Mouse (Mus musculus) myocyte (in vitro differentiated cells): ENCODE measurements around the gene Gmpr2. TPM values are rescaled to one million over a fixed set of nuclear protein-coding genes. Genes with fewer than 3 reads are reported as not detected.

Experiments
- H3K27me3 ChIP-seq: one replicate; pipeline ENCODE4 v1.6.1; 2011; ENCODE audit not compliant: control insufficient read depth, insufficient read depth, insufficient read length
- H3K36me3 ChIP-seq: one replicate; pipeline ENCODE4 v1.6.1; 2011; ENCODE audit not compliant: control insufficient read depth, insufficient read depth
- H3K4me2 ChIP-seq: one replicate; pipeline ENCODE4 v1.6.1; 2011; ENCODE audit warnings: low read depth, control low read depth
- H3K4me3 ChIP-seq: one replicate; pipeline ENCODE4 v1.5.1; 2011; ENCODE audit warnings: mild to moderate bottlenecking, control low read depth, moderate library complexity
- H3K79me2 ChIP-seq: one replicate; pipeline ENCODE4 v1.6.1; 2011; ENCODE audit not compliant: control insufficient read depth, insufficient read depth
- H3ac ChIP-seq: one replicate; pipeline ENCODE4 v1.6.1; 2011; ENCODE audit not compliant: control insufficient read depth, insufficient read length
- CEBPB ChIP-seq: IDR thresholded peaks from 2 replicates; pipeline ENCODE4 v1.6.1; 2011; ENCODE audit warnings: mild to moderate bottlenecking, moderate library complexity; ENCODE audit not compliant: poor library complexity, insufficient read depth, severe bottlenecking
- E2F4 ChIP-seq: IDR thresholded peaks from one replicate; pipeline ENCODE4 v1.6.1; 2011; ENCODE audit warnings: mild to moderate bottlenecking, control low read depth, moderate library complexity; ENCODE audit not compliant: insufficient read depth
- MAX ChIP-seq: IDR thresholded peaks from one replicate; pipeline ENCODE4 v1.6.1; 2011; ENCODE audit warnings: low read depth, mild to moderate bottlenecking, control low read depth
- MYOD1 ChIP-seq, 3 experiments: IDR thresholded peaks; one replicate each; pipeline ENCODE4 v1.6.1; 2011; ENCODE audit warnings: control low read depth in 2 of 3, low read depth in 2 of 3, mild to moderate bottlenecking in 2 of 3, moderate library complexity in 1 of 3; ENCODE audit not compliant: insufficient read length in 2 of 3, control insufficient read depth in 1 of 3
- MYOG ChIP-seq, 3 experiments: IDR thresholded peaks; one replicate each; pipeline ENCODE4 v1.6.1; 2011; ENCODE audit warnings: control low read depth in 2 of 3, low read depth in 2 of 3, mild to moderate bottlenecking in 2 of 3; ENCODE audit not compliant: insufficient read length in 2 of 3, control insufficient read depth in 1 of 3, insufficient read depth in 1 of 3
- POLR2A ChIP-seq: IDR thresholded peaks from one replicate; pipeline ENCODE4 v1.6.1; 2011; ENCODE audit warnings: low read depth, mild to moderate bottlenecking, control low read depth, moderate library complexity; ENCODE audit not compliant: insufficient read length
- POLR2AphosphoS2 ChIP-seq: IDR thresholded peaks from one replicate; pipeline ENCODE4 v1.6.1; 2011; ENCODE audit warnings: low read depth, control low read depth; ENCODE audit not compliant: insufficient read length
- REST ChIP-seq: IDR thresholded peaks from one replicate; pipeline ENCODE4 v1.6.1; 2011; ENCODE audit warnings: mild to moderate bottlenecking, control low read depth, moderate library complexity; ENCODE audit not compliant: insufficient read depth, insufficient read length
- SRF ChIP-seq: IDR thresholded peaks from one replicate; pipeline ENCODE4 v1.6.1; 2011; ENCODE audit warnings: low read depth; ENCODE audit not compliant: control insufficient read depth, insufficient read length
- TCF12 ChIP-seq: IDR thresholded peaks from one replicate; pipeline ENCODE4 v1.6.1; 2011; ENCODE audit warnings: mild to moderate bottlenecking, control low read depth; ENCODE audit not compliant: poor library complexity, insufficient read depth, severe bottlenecking
- TCF3 ChIP-seq: IDR thresholded peaks from one replicate; pipeline ENCODE4 v1.6.1; 2011; ENCODE audit warnings: low read depth, control low read depth; ENCODE audit not compliant: insufficient read length
- USF1 ChIP-seq: IDR thresholded peaks from one replicate; pipeline ENCODE4 v1.6.1; 2011; ENCODE audit warnings: low read depth, mild to moderate bottlenecking, control low read depth, moderate library complexity
- polyA plus RNA-seq: library from polyadenylated mRNA; unstranded; fragments of >200 nt; fragmentation: generic; extraction: Trizol; gene quantifications from one replicate; pipeline ENCODE4 v1.2.1, GENCODE M21; 2012; ENCODE audit warnings: missing spikeins

The Gmpr2 gene
- polyA plus RNA-seq, 1 experiment: 11.9 TPM

GRCm38 (mm10) chr14:55723433-55723832 is 51.7 kb downstream of the Gmpr2 start:
- Histone ChIP-seq H3K79me2 (no peaks in the 10 kb centered on the region), H3K4me2 (no peak overlapping the region), H3ac (no peak overlapping the region), H3K36me3 (no peaks in the 10 kb centered on the region), H3K4me3 (no peak overlapping the region), H3K27me3 (no peaks in the 10 kb centered on the region)
- TF ChIP-seq SRF (no peak), MAX (no peak), POLR2AphosphoS2 (no peak), USF1 (no peak), E2F4 (no peak), TCF12 (no peak), TCF3 (no peak), MYOD1 (IDR thresholded peaks at IDR 0.05; ENCODE audit: control insufficient read depth in 1 of 3, insufficient read length in 2 of 3, low read depth in 2 of 3) (no peak), POLR2A (no peak), REST (no peak), MYOG (IDR thresholded peaks at IDR 0.05; ENCODE audit: control insufficient read depth in 1 of 3, insufficient read depth in 1 of 3, insufficient read length in 2 of 3, low read depth in 2 of 3) (no peak), CEBPB (no peak)

- H3K4me3 ChIP-seq: no peak overlapping the region
- no peak overlapping the region for H3ac ChIP-seq
- peak; percentile 73 for TF ChIP-seq CEBPB
- peak; percentile 70 for TF ChIP-seq TCF3
- TF ChIP-seq USF1: no peak
- no peak for TF ChIP-seq SRF
- no peak for TF ChIP-seq E2F4
- peak in 2 of 3 experiments; percentile 78 to 84 for TF ChIP-seq MYOD1 (IDR thresholded peaks at IDR 0.05; ENCODE audit: control insufficient read depth in 1 of 3, insufficient read length in 2 of 3, low read depth in 2 of 3)
- TF ChIP-seq MYOG (IDR thresholded peaks at IDR 0.05; ENCODE audit: control insufficient read depth in 1 of 3, insufficient read depth in 1 of 3, insufficient read length in 2 of 3, low read depth in 2 of 3): peak; percentile 6 to 73 (median 38)
- peak; percentile 76 for TF ChIP-seq TCF12
- no peak for TF ChIP-seq REST
- TF ChIP-seq POLR2A: no peak
- TF ChIP-seq MAX: no peak
- TF ChIP-seq POLR2AphosphoS2: no peak
Measured at GRCm38 (mm10) chr14:55724411-55724871, 52.7 kb downstream of the Gmpr2 start.

GRCm38 (mm10) chr14:55726261-55726660 is 54.5 kb downstream of the Gmpr2 start:
- Histone ChIP-seq H3K36me3 (no peaks in the 10 kb centered on the region), H3K79me2 (no peaks in the 10 kb centered on the region), H3K27me3 (no peaks in the 10 kb centered on the region), H3ac (no peak overlapping the region), H3K4me3 (no peak overlapping the region), H3K4me2 (no peak overlapping the region)
- TF ChIP-seq MAX (no peak), TCF12 (no peak), POLR2AphosphoS2 (no peak), TCF3 (no peak), USF1 (no peak), REST (no peak)

More at GRCm38 (mm10) chr14:55724411-55724871, 52.7 kb downstream of the Gmpr2 start:
- Histone ChIP-seq H3K36me3 (no peaks in the 10 kb centered on the region), H3K79me2 (no peaks in the 10 kb centered on the region), H3K27me3 (no peaks in the 10 kb centered on the region), H3K4me2 (peak overlapping the region; percentile 71)

- no peaks in the 10 kb centered on the region for H3K27me3 ChIP-seq
- H3K36me3 ChIP-seq: no peaks in the 10 kb centered on the region
- no peak overlapping the region for H3K4me2 ChIP-seq
- no peaks in the 10 kb centered on the region for H3K79me2 ChIP-seq
- TF ChIP-seq TCF3 (no peak), MYOG (IDR thresholded peaks at IDR 0.05; ENCODE audit: control insufficient read depth in 1 of 3, insufficient read depth in 1 of 3, insufficient read length in 2 of 3, low read depth in 2 of 3) (no peak), E2F4 (no peak), USF1 (no peak)
- H3K4me3 ChIP-seq: no peak overlapping the region
- H3ac ChIP-seq: no peak overlapping the region
Measured at GRCm38 (mm10) chr14:55727889-55728685, 56.3 kb downstream of the Gmpr2 start.

Other genes with a start within 250 kb of the Gmpr2 start
- gene Dhrs4, start 193.2 kb upstream of the Gmpr2 start, polyA plus RNA-seq: 29.6 TPM
- 0.08 TPM for gene Carmil3, start 181.3 kb upstream of the Gmpr2 start, polyA plus RNA-seq
- gene Cpne6, start 161.5 kb upstream of the Gmpr2 start, polyA plus RNA-seq: not detected
- not detected for gene Nrl, start 147.0 kb upstream of the Gmpr2 start, polyA plus RNA-seq
- 252 TPM for gene Pck2, start 131.7 kb upstream of the Gmpr2 start, polyA plus RNA-seq
- gene Dcaf11, start 111.9 kb upstream of the Gmpr2 start, polyA plus RNA-seq: 38.7 TPM
- 0.48 TPM for gene A730061H03Rik, start 111.5 kb upstream of the Gmpr2 start, polyA plus RNA-seq
- gene Fitm1, start 96.3 kb upstream of the Gmpr2 start, polyA plus RNA-seq: 12.8 TPM
- 81.7 TPM for gene Psme1, start 93.8 kb upstream of the Gmpr2 start, polyA plus RNA-seq
- gene Emc9, start 86.6 kb upstream of the Gmpr2 start, polyA plus RNA-seq: 18.5 TPM
- gene Psme2, start 80.8 kb upstream of the Gmpr2 start, polyA plus RNA-seq: 139 TPM
- gene Rnf31, start 80.2 kb upstream of the Gmpr2 start, polyA plus RNA-seq: 11.2 TPM
- gene Irf9, start 68.4 kb upstream of the Gmpr2 start, polyA plus RNA-seq: 4.0 TPM
- gene Rec8, start 53.9 kb upstream of the Gmpr2 start, polyA plus RNA-seq: not detected
- 109 TPM for gene Ipo4, start 36.0 kb upstream of the Gmpr2 start, polyA plus RNA-seq
- 0.17 TPM for gene Gm49378, start 34.0 kb upstream of the Gmpr2 start, polyA plus RNA-seq
- 57.9 TPM for gene Tm9sf1, start 28.1 kb upstream of the Gmpr2 start, polyA plus RNA-seq
- 0.18 TPM for gene Tssk4, start 21.8 kb upstream of the Gmpr2 start, polyA plus RNA-seq
- 21.3 TPM for gene Mdp1, start 11.4 kb upstream of the Gmpr2 start, polyA plus RNA-seq
- gene Nedd8, start 183 bp downstream of the Gmpr2 start, polyA plus RNA-seq: 361 TPM
- gene Tinf2, start 9.9 kb downstream of the Gmpr2 start, polyA plus RNA-seq: 12.0 TPM
- 0.06 TPM for gene Tgm1, start 42.0 kb downstream of the Gmpr2 start, polyA plus RNA-seq
- 18.4 TPM for gene Rabggta, start 50.3 kb downstream of the Gmpr2 start, polyA plus RNA-seq
- 76.3 TPM for gene Dhrs1, start 73.7 kb downstream of the Gmpr2 start, polyA plus RNA-seq
- gene Nop9, start 73.8 kb downstream of the Gmpr2 start, polyA plus RNA-seq: 24.9 TPM
- 0.17 TPM for gene Cideb, start 86.5 kb downstream of the Gmpr2 start, polyA plus RNA-seq
- 0.01 TPM for gene Ltb4r2, start 89.5 kb downstream of the Gmpr2 start, polyA plus RNA-seq
- gene Ltb4r1, start 94.0 kb downstream of the Gmpr2 start, polyA plus RNA-seq: 0.04 TPM
- gene Adcy4, start 112.2 kb downstream of the Gmpr2 start, polyA plus RNA-seq: 0.06 TPM
- gene Ripk3, start 116.9 kb downstream of the Gmpr2 start, polyA plus RNA-seq: 0.28 TPM
- gene Nfatc4, start 151.2 kb downstream of the Gmpr2 start, polyA plus RNA-seq: 2.8 TPM
- gene Nynrin, start 182.1 kb downstream of the Gmpr2 start, polyA plus RNA-seq: 0.12 TPM
- gene Cbln3, start 212.5 kb downstream of the Gmpr2 start, polyA plus RNA-seq: 0.28 TPM
- 10.0 TPM for gene Khnyn, start 213.0 kb downstream of the Gmpr2 start, polyA plus RNA-seq
- 2.4 TPM for gene Sdr39u1, start 228.4 kb downstream of the Gmpr2 start, polyA plus RNA-seq